Mouse (Mus musculus): Measurements from ENCODE around the gene Ptafr. TPM values are rescaled to one million over a fixed set of nuclear protein-coding genes. Genes with fewer than 3 reads are reported as not detected.

Ptafr gene
- polyA plus RNA-seq, 1 experiment, result 0.01 TPM

- no peak for TF ChIP-seq MYOG (IDR thresholded peaks at IDR 0.05; ENCODE audit: control insufficient read depth, extremely low read depth, insufficient read length)
- TF ChIP-seq CTCF (IDR thresholded peaks at IDR 0.05; ENCODE audit: control insufficient read depth, insufficient read depth, insufficient read length), result no peak
- TF ChIP-seq MYOD1 (IDR thresholded peaks at IDR 0.05; ENCODE audit: control insufficient read depth, insufficient read length, low read depth), result no peak
- TF ChIP-seq MAX (IDR thresholded peaks at IDR 0.05), result no peak
- TF ChIP-seq CEBPB (IDR thresholded peaks at IDR 0.05; ENCODE audit: low read depth), result no peak
- no peak for TF ChIP-seq USF1 (IDR thresholded peaks at IDR 0.05; ENCODE audit: low read depth)
- TF ChIP-seq FOSL1 (IDR thresholded peaks at IDR 0.05; ENCODE audit: insufficient read depth, low read length, poor library complexity, severe bottlenecking), result no peak
- Histone ChIP-seq H3K36me3 (ENCODE audit: control insufficient read depth, insufficient read depth) (no peaks in the 10 kb centered on the region), H3K4me3 (ENCODE audit: insufficient read depth, poor library complexity, severe bottlenecking) (no peak overlapping the region), H3K27me3 (ENCODE audit: control insufficient read depth, insufficient read depth, insufficient read length) (no peaks in the 10 kb centered on the region), H3K79me2 (ENCODE audit: control insufficient read depth, insufficient read depth) (no peaks in the 10 kb centered on the region), H3ac (ENCODE audit: control insufficient read depth, insufficient read length, low read depth) (no peak overlapping the region), H3K79me3 (ENCODE audit: low read depth) (no peaks in the 10 kb centered on the region)
These were observed 39.5 kb upstream of the Ptafr start for GRCm38 (mm10) chr4:132524321-132524741.

- no peak overlapping the region for H3ac ChIP-seq (ENCODE audit: control insufficient read depth, insufficient read length, low read depth)
- H3K36me3 ChIP-seq (ENCODE audit: control insufficient read depth, insufficient read depth), result no peaks in the 10 kb centered on the region
- TF ChIP-seq FOSL1 (IDR thresholded peaks at IDR 0.05; ENCODE audit: insufficient read depth, low read length, poor library complexity, severe bottlenecking) (no peak), CTCF (IDR thresholded peaks at IDR 0.05; ENCODE audit: control insufficient read depth, insufficient read depth, insufficient read length) (no peak), MYOG (IDR thresholded peaks at IDR 0.05; ENCODE audit: control insufficient read depth, extremely low read depth, insufficient read length) (no peak), CEBPB (IDR thresholded peaks at IDR 0.05; ENCODE audit: low read depth) (no peak), MAX (IDR thresholded peaks at IDR 0.05) (no peak), MYOD1 (IDR thresholded peaks at IDR 0.05; ENCODE audit: control insufficient read depth, insufficient read length, low read depth) (no peak), USF1 (IDR thresholded peaks at IDR 0.05; ENCODE audit: low read depth) (no peak)
- H3K4me3 ChIP-seq (ENCODE audit: insufficient read depth, poor library complexity, severe bottlenecking), result no peak overlapping the region
- no peaks in the 10 kb centered on the region for H3K79me3 ChIP-seq (ENCODE audit: low read depth)
- no peaks in the 10 kb centered on the region for H3K27me3 ChIP-seq (ENCODE audit: control insufficient read depth, insufficient read depth, insufficient read length)
- H3K79me2 ChIP-seq (ENCODE audit: control insufficient read depth, insufficient read depth), result no peaks in the 10 kb centered on the region
These were observed 39.1 kb upstream of the Ptafr start for GRCm38 (mm10) chr4:132524808-132525207.

- no peaks in the 10 kb centered on the region for H3K27me3 ChIP-seq (ENCODE audit: control insufficient read depth, insufficient read depth, insufficient read length)
- no peak overlapping the region for H3ac ChIP-seq (ENCODE audit: control insufficient read depth, insufficient read length, low read depth)
- H3K79me3 ChIP-seq (ENCODE audit: low read depth), result peaks cover 3% of the 10 kb centered on the region
- no peak overlapping the region for H3K4me3 ChIP-seq (ENCODE audit: insufficient read depth, poor library complexity, severe bottlenecking)
- H3K36me3 ChIP-seq (ENCODE audit: control insufficient read depth, insufficient read depth), result peaks cover 6% of the 10 kb centered on the region
- peaks cover 10% of the 10 kb centered on the region for H3K79me2 ChIP-seq (ENCODE audit: control insufficient read depth, insufficient read depth)
- TF ChIP-seq FOSL1 (IDR thresholded peaks at IDR 0.05; ENCODE audit: insufficient read depth, low read length, poor library complexity, severe bottlenecking) (no peak), USF1 (IDR thresholded peaks at IDR 0.05; ENCODE audit: low read depth) (no peak), MYOG (IDR thresholded peaks at IDR 0.05; ENCODE audit: control insufficient read depth, extremely low read depth, insufficient read length) (no peak), CEBPB (IDR thresholded peaks at IDR 0.05; ENCODE audit: low read depth) (no peak), MAX (IDR thresholded peaks at IDR 0.05) (no peak), MYOD1 (IDR thresholded peaks at IDR 0.05; ENCODE audit: control insufficient read depth, insufficient read length, low read depth) (no peak), CTCF (IDR thresholded peaks at IDR 0.05; ENCODE audit: control insufficient read depth, insufficient read depth, insufficient read length) (no peak)
These were observed 37.2 kb upstream of the Ptafr start for GRCm38 (mm10) chr4:132526678-132527077.

GRCm38 (mm10) chr4:132527917-132528522 lies 35.8 kb upstream of the Ptafr start:
- H3ac ChIP-seq (ENCODE audit: control insufficient read depth, insufficient read length, low read depth), result no peak overlapping the region
- TF ChIP-seq MAX (IDR thresholded peaks at IDR 0.05), result no peak
- TF ChIP-seq USF1 (IDR thresholded peaks at IDR 0.05; ENCODE audit: low read depth), result no peak
- no peak for TF ChIP-seq MYOG (IDR thresholded peaks at IDR 0.05; ENCODE audit: control insufficient read depth, extremely low read depth, insufficient read length)
- TF ChIP-seq CEBPB (IDR thresholded peaks at IDR 0.05; ENCODE audit: low read depth), result no peak
- no peak for TF ChIP-seq FOSL1 (IDR thresholded peaks at IDR 0.05; ENCODE audit: insufficient read depth, low read length, poor library complexity, severe bottlenecking)
- no peak for TF ChIP-seq MYOD1 (IDR thresholded peaks at IDR 0.05; ENCODE audit: control insufficient read depth, insufficient read length, low read depth)
- TF ChIP-seq CTCF (IDR thresholded peaks at IDR 0.05; ENCODE audit: control insufficient read depth, insufficient read depth, insufficient read length), result no peak
- peaks cover 6% of the 10 kb centered on the region for H3K36me3 ChIP-seq (ENCODE audit: control insufficient read depth, insufficient read depth)
- no peak overlapping the region for H3K4me3 ChIP-seq (ENCODE audit: insufficient read depth, poor library complexity, severe bottlenecking)
- H3K27me3 ChIP-seq (ENCODE audit: control insufficient read depth, insufficient read depth, insufficient read length), result no peaks in the 10 kb centered on the region
- H3K79me2 ChIP-seq (ENCODE audit: control insufficient read depth, insufficient read depth), result peaks cover 23% of the 10 kb centered on the region
- H3K79me3 ChIP-seq (ENCODE audit: low read depth), result peaks cover 14% of the 10 kb centered on the region

- no peak overlapping the region for H3K4me3 ChIP-seq (ENCODE audit: insufficient read depth, poor library complexity, severe bottlenecking)
- TF ChIP-seq USF1 (IDR thresholded peaks at IDR 0.05; ENCODE audit: low read depth) (no peak), MAX (IDR thresholded peaks at IDR 0.05) (no peak), MYOG (IDR thresholded peaks at IDR 0.05; ENCODE audit: control insufficient read depth, extremely low read depth, insufficient read length) (no peak), CEBPB (IDR thresholded peaks at IDR 0.05; ENCODE audit: low read depth) (no peak), CTCF (IDR thresholded peaks at IDR 0.05; ENCODE audit: control insufficient read depth, insufficient read depth, insufficient read length) (no peak), MYOD1 (IDR thresholded peaks at IDR 0.05; ENCODE audit: control insufficient read depth, insufficient read length, low read depth) (no peak), FOSL1 (IDR thresholded peaks at IDR 0.05; ENCODE audit: insufficient read depth, low read length, poor library complexity, severe bottlenecking) (no peak)
These were observed 34.5 kb upstream of the Ptafr start for GRCm38 (mm10) chr4:132529344-132529743.

More at GRCm38 (mm10) chr4:132529344-132529743, 34.5 kb upstream of the Ptafr start:
- Histone ChIP-seq H3ac (ENCODE audit: control insufficient read depth, insufficient read length, low read depth) (no peak overlapping the region), H3K79me2 (ENCODE audit: control insufficient read depth, insufficient read depth) (peaks cover 27% of the 10 kb centered on the region), H3K36me3 (ENCODE audit: control insufficient read depth, insufficient read depth) (peaks cover 6% of the 10 kb centered on the region), H3K27me3 (ENCODE audit: control insufficient read depth, insufficient read depth, insufficient read length) (no peaks in the 10 kb centered on the region), H3K79me3 (ENCODE audit: low read depth) (peaks cover 16% of the 10 kb centered on the region)
